Mouse (Mus musculus) cerebellum, postnatal 4 days (tissue): ENCODE measurements around the gene Ostf1.
"Not testable (repeated sequence)": the region's sequence is repeated elsewhere in the genome, so short reads cannot be mapped to it uniquely, and the experiment has no call there.

ENCODE experiments used
- DNase-seq, 2 experiments: peaks; one replicate each; pipeline ENCODE4 v3.0.0; 2022; ENCODE audit warnings: low spot score in 2 of 2, mixed read lengths in 1 of 2

Gene Ostf1

DNA sequence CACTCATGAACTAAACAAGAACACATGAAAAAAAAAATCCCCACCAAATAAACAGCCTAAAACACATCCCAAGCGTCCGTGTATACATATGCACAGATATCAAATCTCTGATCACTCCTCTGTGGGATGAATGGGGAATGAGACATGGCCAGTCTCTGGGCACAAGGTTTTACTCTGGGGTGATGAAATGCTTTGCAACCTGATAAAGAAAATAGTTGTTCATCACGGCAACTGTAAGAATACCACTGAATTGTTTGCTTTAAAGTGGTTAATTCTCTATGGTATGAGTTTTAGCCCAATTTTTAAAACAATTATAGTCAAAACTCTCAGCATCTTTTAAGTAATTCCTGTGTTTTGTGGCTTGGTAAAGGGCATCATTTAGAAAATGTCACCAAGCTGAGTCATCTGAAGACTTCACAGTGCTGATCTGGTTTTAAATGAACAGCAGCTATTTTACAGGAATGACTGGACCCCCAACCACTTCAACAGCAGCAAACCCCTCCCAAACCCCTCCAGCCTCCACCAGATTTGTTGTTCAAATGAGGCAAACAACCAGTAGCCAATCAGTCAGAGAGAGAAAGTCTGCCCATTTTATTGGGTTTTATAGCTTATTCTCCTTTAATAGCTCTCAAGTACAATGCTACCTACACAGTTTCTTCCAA lies 33.2 kb downstream of the Ostf1 start:
- no peak for DNase-seq

GRCm38 (mm10) chr19:18597772-18598171 lies 33.9 kb downstream of the Ostf1 start:
- DNase-seq = no peak

GRCm38 (mm10) chr19:18596876-18597275 lies 34.7 kb downstream of the Ostf1 start:
- DNase-seq = no peak

DNA sequence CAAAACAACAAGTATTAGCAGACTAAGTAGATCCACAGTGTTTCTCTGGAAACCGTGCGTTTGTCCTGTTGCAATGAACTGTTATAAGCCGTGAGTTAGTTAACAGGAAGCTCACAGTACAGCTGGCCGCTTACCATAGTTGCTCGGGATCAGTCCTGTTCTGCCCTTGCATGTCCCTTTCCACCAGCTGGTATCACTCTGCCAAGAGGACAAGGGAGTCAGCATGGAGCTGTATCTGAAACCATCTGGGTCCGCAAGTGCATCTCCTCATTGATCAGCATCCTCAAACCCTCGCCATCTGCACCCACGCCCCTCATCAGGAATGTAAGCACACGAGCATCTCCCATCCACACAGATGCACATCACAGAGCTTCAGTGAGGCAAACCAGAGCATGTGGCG lies 37.9 kb downstream of the Ostf1 start:
- DNase-seq = peak in 1 of 2 experiments; percentile 26

GRCm38 (mm10) chr19:18592919-18593318 lies 38.7 kb downstream of the Ostf1 start:
- DNase-seq = no peak

- no peak for DNase-seq
Measured at GRCm38 (mm10) chr19:18590942-18591354, 40.7 kb downstream of the Ostf1 start.

GRCm38 (mm10) chr19:18590234-18590633 lies 41.4 kb downstream of the Ostf1 start:
- DNase-seq = no peak

DNA sequence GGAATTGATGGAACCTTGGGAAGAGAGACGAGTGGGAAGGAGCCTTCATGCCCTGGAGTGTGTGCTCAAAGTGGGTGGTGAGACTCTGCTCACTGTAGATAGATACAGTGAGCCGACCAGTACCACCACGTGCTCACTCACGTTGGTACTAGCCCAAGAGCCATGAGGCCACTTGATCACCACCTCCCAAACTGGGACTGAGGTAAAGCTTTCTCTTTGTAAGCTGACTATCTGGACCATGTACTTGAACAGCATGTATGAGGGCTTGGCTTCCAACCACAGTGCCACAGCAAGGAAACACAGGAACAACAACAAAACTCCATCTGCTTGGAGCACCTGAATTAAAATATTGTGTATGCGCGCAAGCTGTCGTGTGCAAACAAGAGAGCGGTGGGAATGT lies 42.3 kb downstream of the Ostf1 start:
- DNase-seq = no peak

DNA sequence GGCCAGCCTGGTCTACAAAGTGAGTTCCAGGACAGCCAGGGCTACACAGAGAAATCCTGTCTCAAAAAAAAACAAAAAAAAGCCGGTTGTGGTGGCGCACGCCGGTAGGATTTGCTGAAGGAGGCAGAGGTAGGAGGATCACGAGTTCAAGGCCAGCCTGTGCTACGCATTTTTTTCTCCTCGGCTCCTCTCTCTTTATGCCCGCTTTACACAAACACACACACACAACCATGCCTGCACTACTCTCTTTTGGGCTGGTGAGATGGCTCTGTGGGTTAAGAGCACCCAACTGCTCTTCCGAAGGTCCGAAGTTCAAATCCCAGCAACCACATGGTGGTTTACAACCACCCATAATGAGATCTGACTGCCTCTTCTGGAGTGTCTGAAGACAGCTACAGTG lies 42.8 kb downstream of the Ostf1 start:
- DNase-seq = not testable (repeated sequence)

DNA sequence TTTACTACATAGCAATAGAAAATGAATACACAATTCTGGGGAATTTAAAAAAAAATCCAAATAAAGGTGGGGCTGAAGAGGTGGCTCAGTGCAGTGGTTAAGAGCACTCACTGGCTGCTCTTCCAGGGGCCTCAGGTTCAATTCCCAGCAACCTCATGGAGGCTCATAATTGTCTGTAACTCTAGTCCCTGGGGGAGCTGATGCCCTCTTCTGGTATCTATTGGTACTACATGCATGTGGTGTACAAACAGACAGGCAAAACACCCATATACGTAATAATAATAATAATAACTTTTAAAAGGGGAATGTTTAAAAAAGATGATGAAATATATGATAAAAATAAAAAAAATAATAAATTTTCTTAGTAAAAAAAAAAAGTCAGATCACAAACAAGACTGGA lies 43.4 kb downstream of the Ostf1 start:
- DNase-seq = no peak

DNA sequence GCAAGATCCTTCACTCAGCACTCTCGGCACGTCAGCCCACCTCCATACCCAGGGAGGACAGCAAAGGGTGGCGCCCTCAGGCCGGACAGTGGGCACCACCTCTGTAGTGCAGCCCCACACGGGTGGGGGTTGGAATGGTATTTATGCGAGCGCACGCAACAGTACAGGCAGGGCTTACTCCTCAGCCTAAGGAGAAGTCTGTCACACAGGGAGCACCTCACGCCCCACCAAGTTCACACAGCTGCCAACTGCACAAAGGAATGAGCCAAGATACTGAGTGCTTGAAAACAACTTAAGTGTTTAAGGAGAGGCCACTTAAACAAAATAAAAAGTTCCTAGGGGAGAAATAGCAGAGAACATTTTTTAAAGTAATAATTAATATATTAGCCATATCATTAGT lies 44.5 kb downstream of the Ostf1 start:
- DNase-seq = no peak

DNA sequence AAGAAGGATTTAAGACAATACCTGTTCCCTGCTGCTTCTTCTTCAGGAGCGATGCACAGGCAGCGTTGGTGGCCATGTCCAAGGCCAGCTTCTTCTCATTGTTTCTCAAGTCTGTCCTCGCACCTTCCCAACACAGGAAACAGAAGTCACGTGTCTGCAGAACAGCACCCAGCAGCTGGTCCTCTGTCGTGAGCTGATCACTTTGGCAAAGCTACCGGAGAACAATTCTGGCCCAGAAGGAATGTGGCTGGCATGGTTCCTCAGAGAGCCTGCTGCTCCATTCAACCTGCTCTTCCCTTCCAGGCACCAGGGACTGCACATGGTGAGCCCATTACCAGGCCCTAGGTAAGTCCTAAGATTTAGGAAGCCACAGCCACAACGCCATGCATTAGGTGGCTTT lies 47.0 kb downstream of the Ostf1 start:
- DNase-seq = no peak

GRCm38 (mm10) chr19:18583706-18584105 lies 47.9 kb downstream of the Ostf1 start:
- DNase-seq = no peak

GRCm38 (mm10) chr19:18582887-18583286 lies 48.7 kb downstream of the Ostf1 start:
- no peak for DNase-seq

DNA sequence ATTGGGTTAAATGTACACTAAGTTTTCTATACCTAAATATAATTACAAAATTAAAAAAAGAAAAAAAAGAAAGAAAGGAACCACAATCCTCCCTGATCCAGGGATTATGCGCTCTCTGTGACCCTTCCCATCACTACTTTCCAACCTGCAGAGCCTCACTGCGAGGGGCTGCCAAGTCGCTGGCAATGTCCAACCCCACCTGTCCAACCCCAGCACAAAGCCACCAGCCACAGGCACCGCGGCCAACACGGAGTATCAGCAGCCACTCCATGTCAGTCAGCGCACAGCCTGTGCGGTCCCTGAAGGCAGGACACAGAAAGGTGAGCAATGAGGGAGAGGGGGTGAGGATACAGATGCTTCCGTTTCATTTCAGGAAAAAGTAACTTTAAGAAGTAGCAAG lies 49.4 kb downstream of the Ostf1 start:
- DNase-seq = no peak

- DNase-seq = no peak
Measured at GRCm38 (mm10) chr19:18581046-18581445, 50.6 kb downstream of the Ostf1 start.

- DNase-seq = no peak
Measured at GRCm38 (mm10) chr19:18579012-18579358, 52.6 kb downstream of the Ostf1 start.

DNA sequence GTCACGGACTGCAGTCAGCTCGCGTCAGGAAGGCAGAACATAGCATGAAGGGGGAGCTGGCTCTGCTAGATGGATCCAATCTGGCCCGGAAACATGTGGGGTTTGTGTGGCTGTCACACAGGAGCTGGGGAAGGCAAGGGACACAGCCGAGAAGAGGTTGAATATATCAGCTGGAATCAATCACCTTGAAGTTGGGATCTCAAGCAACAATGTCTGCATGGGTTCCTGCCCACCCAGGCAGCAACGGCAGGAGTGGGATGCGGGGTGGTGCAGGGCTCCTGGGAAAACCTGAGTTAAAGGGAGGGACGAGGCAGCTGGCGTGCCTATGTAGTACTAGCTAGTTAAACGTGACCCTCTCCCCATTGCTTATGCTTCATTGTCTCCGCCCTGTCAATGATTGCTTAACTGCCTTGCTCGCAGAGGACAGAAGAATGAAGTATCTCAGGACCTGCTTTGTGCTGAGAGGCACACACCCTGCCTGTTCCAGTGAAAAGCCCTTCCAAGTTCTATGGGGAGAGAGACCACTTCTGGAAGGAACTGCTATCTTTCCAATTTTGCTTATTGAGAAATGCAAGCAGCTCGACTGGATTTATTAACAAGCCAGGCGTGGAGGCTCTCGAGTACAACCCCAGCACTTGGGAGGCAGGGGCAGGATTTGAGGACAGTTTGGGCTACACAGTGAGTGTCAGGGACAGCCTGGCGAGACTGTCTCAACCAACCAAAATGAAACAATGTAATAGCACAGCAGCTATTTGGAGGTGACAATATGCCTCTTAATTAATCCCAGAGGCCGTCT lies 53.2 kb downstream of the Ostf1 start:
- no peak for DNase-seq

GRCm38 (mm10) chr19:18577348-18577747 lies 54.3 kb downstream of the Ostf1 start:
- no peak for DNase-seq

GRCm38 (mm10) chr19:18575891-18576290 lies 55.7 kb downstream of the Ostf1 start:
- no peak for DNase-seq

DNA sequence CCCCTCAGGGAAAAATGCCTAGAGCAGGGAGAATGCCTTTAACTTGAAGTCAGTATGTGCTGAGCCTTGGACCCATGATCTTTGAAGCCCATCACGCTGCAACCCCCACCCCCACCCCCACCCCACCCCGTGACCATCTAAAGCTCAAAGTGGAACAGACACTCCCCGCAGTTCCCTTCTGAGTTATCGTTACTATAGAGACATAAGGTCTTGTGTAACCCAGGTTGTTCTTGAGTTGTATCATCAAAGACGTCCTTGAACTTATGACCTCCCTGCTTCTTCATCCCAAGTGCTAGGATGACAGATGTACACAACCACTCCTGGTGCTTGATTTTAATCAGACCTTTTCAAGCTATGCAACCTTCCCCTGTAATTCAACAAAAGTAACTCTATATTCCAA lies 57.7 kb downstream of the Ostf1 start:
- no peak for DNase-seq

DNA sequence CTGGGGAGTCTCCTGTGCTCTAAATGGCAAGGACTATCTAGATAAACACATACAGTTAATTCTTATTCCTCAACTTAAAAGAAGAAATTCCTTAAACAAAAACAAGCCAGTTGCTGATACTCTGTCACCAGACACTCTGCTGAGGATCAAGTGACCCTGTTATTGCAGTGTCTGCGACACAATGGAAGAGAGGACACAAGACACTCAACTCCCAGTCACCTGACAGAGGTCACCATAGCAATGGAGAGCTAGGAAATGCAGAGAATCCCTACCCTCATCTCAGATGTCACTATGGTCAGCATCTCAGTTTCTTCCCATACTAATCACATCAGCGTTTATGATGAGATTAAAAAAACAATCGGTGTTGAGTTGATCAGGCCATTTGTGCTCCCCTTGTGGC lies 58.2 kb downstream of the Ostf1 start:
- DNase-seq = no peak

DNA sequence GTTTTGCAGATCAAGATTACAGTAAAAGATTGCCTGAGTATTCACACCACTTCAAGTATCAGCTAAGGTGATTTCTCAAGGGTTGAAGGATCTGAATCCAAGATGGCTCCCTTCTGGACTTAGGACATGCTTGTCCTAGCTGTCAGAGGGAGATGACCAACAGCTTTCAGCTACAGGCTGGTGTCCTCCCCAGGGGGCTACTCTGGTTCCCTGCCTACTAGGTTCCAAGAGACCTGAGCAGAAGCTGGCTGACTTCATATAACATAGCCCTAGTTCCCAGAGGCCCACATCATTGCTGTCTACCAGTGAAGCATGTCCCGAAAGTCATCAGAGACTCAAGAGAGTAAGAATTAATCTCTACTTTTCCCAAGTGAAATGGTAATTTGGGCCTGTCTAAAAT lies 62.1 kb downstream of the Ostf1 start:
- DNase-seq = no peak
